Mouse (Mus musculus): ENCODE results near the gene Ankrd34c. TPM values are rescaled to one million over a fixed set of nuclear protein-coding genes. Genes with fewer than 3 reads are reported as not detected.

Ankrd34c gene
- polyA plus RNA-seq, 1 experiment from 2014 or later = 0.83 TPM

DNA sequence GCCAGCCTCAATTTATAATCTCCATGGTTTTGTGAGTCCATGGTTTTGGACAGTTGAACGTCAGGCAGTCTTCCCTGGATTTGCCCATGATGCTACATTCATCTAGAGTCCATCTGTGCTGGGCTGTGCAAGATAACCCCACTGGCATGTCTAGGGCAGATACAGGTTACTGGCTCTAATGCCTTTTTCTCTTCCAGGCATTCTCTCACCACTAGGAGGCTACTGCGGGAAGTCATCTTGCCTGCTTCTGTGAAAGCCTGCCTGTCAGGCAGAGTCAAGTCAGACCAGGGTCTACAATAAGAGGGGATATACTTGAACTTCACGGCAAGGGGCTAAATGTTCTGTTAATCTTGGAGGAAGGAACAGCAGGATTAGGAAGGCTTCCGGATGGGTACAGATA, 31.4 kb downstream of the Ankrd34c start:
- 37% methylated on average over 4 of the region's 4 CpGs for WGBS

DNA sequence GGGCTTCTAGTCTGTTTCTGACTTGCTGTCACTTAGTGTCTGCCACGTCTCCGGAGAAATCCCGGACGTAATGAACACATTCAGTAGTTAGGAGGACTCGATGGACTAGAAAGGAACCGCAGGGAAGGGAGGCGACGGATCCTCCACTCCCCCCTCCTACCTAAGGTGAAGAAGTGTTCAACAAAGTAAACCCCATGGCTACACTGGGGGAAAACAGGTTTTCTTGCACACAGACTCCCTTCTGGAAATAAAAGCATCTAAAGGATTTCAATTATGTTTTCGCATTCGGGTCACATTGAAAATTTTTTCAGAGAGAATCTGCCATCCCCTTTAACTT, 33.1 kb downstream of the Ankrd34c start:
- peaks cover 11% of the 10 kb centered on the region for H3K4me1 ChIP-seq
- H3K27ac ChIP-seq (replicated peaks) = peak overlapping the region; percentile 86
- no peaks in the 10 kb centered on the region for H3K27me3 ChIP-seq (replicated peaks)
- 9% methylated on average over 10 of the region's 10 CpGs for WGBS
- peak; percentile 65 for ATAC-seq (ENCODE audit: low FRiP score)
- H3K9ac ChIP-seq (replicated peaks) = peak overlapping the region; percentile 73
- H3K4me2 ChIP-seq = peak overlapping the region; percentile 92
- H3K4me3 ChIP-seq (replicated peaks) = peak overlapping the region; percentile 58
- H3K36me3 ChIP-seq = peaks cover 10% of the 10 kb centered on the region
- no peaks in the 10 kb centered on the region for H3K9me3 ChIP-seq (replicated peaks)

More for the DNA sequence above, 31.4 kb downstream of the Ankrd34c start:
- no peak overlapping the region for H3K9ac ChIP-seq (replicated peaks)
- H3K4me2 ChIP-seq = no peak overlapping the region
- no peaks in the 10 kb centered on the region for H3K9me3 ChIP-seq (replicated peaks)
- H3K4me3 ChIP-seq (replicated peaks) = no peak overlapping the region
- no peaks in the 10 kb centered on the region for H3K36me3 ChIP-seq
- H3K27ac ChIP-seq (replicated peaks) = no peak overlapping the region
- peaks cover 11% of the 10 kb centered on the region for H3K4me1 ChIP-seq
- H3K27me3 ChIP-seq (replicated peaks) = no peaks in the 10 kb centered on the region
- ATAC-seq (ENCODE audit: low FRiP score) = no peak

DNA sequence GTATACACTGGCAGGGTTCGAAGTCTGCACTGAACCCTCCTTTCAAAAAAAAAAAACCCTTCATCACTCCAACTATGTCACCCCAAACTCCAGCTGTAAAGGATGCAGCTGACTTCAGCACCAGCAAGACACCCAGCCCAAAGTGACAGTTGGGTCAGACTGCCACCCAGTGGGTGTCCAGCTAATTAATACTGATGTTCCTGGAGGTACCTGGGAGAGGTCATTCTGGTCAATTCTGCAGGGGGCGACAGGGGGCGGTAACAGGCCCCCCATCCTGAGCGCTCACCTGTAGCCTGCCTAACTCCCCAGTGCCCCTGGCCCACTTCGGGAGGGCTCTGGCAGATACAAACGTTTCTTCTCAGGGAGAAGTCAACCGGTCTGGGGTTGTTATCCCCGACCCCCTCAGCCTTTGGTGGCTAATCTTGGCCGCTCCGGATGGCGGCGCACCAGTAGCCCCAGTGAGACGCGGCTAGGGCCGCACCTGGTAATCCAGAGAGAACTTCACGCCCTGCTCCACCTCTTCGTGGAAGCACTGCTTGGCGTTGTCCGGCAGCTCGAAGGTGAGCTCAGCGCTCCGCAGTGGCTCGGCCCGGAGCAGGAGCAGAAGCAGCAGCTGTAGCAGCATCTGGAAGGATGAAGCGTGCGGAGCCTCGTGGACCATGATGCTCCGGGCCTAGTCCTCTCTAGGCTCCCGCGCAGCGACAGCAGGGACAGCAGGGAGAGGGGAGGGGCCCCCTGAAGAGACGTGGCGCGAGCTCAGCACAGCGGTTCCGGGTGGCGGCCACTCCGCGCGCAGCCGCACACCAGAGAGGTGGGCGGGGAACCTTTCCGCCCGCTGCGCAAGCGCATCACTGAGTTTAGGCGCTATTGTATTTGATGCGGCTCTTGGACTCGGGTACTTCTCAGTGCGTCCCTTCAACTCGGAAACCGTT, 33.7 kb downstream of the Ankrd34c start, which contains the start of gene Tmed3:
Gene Tmed3 (minus strand): TSS at position 804 of the 932 bp plus-strand sequence.
- WGBS = 2% methylated on average over 52 of the region's 52 CpGs
- Histone ChIP-seq H3K27ac (replicated peaks) (peak within 1 kb of the TSS; percentile 86), H3K4me2 (peak within 1 kb of the TSS; percentile 92), H3K9me3 (replicated peaks) (no peaks in the 10 kb centered on the region), H3K4me3 (replicated peaks) (peak within 1 kb of the TSS; percentile 58), H3K36me3 (peaks cover 16% of the 10 kb centered on the region), H3K27me3 (replicated peaks) (no peaks in the 10 kb centered on the region), H3K9ac (replicated peaks) (peak within 1 kb of the TSS; percentile 73), H3K4me1 (peaks cover 11% of the 10 kb centered on the region)
- ATAC-seq (ENCODE audit: low FRiP score) = peak; percentile 99

DNA sequence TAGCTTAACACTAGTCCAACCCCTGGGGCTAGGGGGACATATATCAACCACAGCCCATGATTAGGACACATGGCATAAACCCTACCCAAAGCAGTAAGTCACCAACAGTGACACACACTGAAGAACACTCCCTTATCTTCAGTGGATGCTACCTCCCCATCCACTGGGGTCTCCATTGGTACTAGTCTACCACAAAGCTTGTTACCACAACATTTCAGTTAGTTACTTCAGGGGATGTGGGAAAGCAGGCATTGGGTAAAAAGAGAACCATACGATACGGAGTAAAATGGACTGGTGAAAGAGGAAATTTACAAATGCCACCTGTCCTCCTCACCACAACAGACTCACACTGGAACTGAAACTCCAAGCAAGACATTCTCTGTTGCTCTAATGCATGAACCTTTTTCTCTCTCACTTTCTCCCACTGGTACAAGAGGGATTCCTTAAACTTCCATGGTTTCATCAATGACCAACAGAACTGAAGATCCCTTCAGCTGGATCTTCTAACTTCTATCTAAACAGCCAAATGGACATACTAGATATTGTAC, 37.3 kb downstream of the Ankrd34c start:
- peaks cover 29% of the 10 kb centered on the region for H3K36me3 ChIP-seq
- no peaks in the 10 kb centered on the region for H3K27me3 ChIP-seq (replicated peaks)
- H3K9me3 ChIP-seq (replicated peaks) = no peaks in the 10 kb centered on the region
- no peak for ATAC-seq (ENCODE audit: low FRiP score)
- H3K4me1 ChIP-seq = peaks cover 11% of the 10 kb centered on the region
- H3K4me2 ChIP-seq = no peak overlapping the region
- WGBS = 95% methylated on average over 2 of the region's 2 CpGs
- no peak overlapping the region for H3K4me3 ChIP-seq (replicated peaks)
- no peak overlapping the region for H3K27ac ChIP-seq (replicated peaks)
- no peak overlapping the region for H3K9ac ChIP-seq (replicated peaks)

DNA sequence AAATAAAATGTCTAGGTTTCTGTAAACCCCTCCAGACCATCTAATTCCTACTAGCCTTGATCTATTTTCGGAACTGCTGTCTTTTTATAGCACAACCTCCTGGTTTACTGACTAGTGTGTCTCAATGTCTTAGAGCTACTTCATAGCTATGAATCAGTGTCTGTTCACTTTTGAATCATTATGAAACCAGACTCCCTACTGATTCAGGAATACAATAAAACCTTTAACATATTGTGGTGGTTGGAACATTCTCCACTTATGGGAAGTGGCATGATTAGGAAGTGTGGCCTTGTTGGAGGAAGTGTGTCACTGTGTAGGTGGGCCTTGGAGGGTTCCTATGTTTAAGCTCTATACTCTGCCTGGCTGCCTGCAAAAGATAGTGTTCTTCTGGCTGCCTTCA, 43.1 kb downstream of the Ankrd34c start:
- H3K9me3 ChIP-seq (replicated peaks) = no peaks in the 10 kb centered on the region
- H3K36me3 ChIP-seq = peaks cover 18% of the 10 kb centered on the region
- H3K27ac ChIP-seq (replicated peaks) = no peak overlapping the region
- H3K27me3 ChIP-seq (replicated peaks) = no peaks in the 10 kb centered on the region
- no peak overlapping the region for H3K9ac ChIP-seq (replicated peaks)
- no peaks in the 10 kb centered on the region for H3K4me1 ChIP-seq
- ATAC-seq (ENCODE audit: low FRiP score) = no peak
- H3K4me2 ChIP-seq = no peak overlapping the region
- H3K4me3 ChIP-seq (replicated peaks) = no peak overlapping the region
- WGBS = 81% methylated on average over 1 of the region's 1 CpGs

DNA sequence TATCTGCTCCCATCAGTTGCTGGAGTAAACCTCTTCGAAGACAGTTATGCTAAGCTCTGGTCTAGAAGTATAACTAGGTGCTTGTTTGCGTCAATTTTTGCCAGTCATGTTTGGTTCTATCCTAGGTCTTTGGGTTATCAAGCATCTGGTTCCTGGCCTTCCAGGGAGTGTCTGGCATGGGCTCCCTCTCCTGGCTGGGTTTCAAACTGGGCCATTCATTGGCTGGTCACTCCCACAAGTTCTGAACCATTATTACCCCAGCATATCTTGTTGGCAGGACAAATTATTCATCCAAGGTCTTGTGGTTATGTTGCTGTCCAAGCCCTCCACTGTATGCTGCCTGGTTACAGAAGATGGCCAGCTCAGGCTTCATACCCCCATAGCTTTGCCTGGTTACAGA, 44.6 kb downstream of the Ankrd34c start:
- Histone ChIP-seq H3K36me3 (peaks cover 6% of the 10 kb centered on the region), H3K27ac (replicated peaks) (no peak overlapping the region), H3K27me3 (replicated peaks) (no peaks in the 10 kb centered on the region), H3K4me2 (no peak overlapping the region), H3K4me3 (replicated peaks) (no peak overlapping the region), H3K9ac (replicated peaks) (no peak overlapping the region), H3K9me3 (replicated peaks) (no peaks in the 10 kb centered on the region), H3K4me1 (no peaks in the 10 kb centered on the region)
- no peak for ATAC-seq (ENCODE audit: low FRiP score)
- 94% methylated on average over 2 of the region's 2 CpGs for WGBS

DNA sequence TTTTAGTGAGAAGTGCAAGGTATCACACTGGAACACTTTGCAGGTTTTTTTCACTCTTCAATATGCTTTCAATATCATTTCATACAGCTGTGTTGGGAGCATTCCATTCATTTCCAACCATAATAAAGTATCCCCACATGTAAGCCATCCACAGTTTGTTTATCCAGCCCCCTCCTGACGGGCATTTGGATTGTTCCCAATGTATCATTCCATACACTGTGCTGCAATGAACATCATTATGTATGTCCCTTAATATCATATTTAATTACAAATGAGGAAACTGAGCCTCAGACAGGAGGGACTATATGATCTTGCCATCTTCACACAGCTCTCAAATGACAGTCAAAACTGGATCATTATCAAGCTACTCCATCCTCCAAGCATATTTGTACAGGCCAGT, 49.1 kb downstream of the Ankrd34c start:
- Histone ChIP-seq H3K9me3 (replicated peaks) (no peaks in the 10 kb centered on the region), H3K27me3 (replicated peaks) (no peaks in the 10 kb centered on the region), H3K4me2 (no peak overlapping the region), H3K4me1 (peaks cover 4% of the 10 kb centered on the region), H3K27ac (replicated peaks) (no peak overlapping the region), H3K9ac (replicated peaks) (no peak overlapping the region), H3K4me3 (replicated peaks) (no peak overlapping the region), H3K36me3 (no peaks in the 10 kb centered on the region)
- WGBS = 63% methylated on average over 1 of the region's 1 CpGs
- peak; percentile 87 for ATAC-seq (ENCODE audit: low FRiP score)

DNA sequence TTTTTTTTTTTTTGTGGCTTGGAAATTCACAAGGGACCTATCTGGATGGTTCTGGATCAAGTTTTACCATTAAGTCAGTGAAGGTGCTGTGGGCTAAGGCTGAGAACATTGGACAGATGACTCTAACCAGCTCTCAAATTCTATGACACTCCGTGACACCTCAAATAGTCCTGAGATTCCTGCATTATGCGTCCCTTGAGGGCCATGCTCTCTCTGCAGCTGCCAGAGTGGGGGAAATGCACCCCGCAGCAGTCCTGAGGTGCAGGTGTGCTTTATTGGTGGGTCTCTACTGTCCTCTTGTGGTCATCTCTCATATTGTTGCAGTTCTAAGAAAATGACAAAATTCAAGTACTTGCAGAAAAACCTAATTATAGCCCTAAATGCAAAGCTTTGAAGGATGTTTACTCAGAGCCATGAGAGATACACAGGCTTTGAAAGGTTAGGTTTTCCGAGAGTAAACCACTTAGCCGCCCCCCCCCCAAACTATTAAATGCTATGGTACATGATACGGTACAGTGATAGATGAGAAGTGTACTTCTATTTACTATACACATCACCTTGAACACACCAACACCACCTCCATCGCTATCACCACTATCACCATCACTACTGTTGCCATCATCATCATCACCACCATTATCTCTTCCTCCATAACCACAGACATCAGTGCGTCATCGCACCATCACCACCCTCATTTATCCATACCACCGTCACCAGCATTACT, 50.6 kb downstream of the Ankrd34c start:
- Histone ChIP-seq H3K9ac (replicated peaks) (no peak overlapping the region), H3K27me3 (replicated peaks) (no peaks in the 10 kb centered on the region), H3K4me2 (peak overlapping the region; percentile 19; the same call in 1 of the 2 replicates), H3K4me3 (replicated peaks) (no peak overlapping the region), H3K9me3 (replicated peaks) (no peaks in the 10 kb centered on the region), H3K36me3 (no peaks in the 10 kb centered on the region), H3K4me1 (peaks cover 4% of the 10 kb centered on the region), H3K27ac (replicated peaks) (no peak overlapping the region)
- peak; percentile 40; the same call in 1 of the 2 replicates for ATAC-seq (ENCODE audit: low FRiP score)
- WGBS = 63% methylated on average over 10 of the region's 10 CpGs

DNA sequence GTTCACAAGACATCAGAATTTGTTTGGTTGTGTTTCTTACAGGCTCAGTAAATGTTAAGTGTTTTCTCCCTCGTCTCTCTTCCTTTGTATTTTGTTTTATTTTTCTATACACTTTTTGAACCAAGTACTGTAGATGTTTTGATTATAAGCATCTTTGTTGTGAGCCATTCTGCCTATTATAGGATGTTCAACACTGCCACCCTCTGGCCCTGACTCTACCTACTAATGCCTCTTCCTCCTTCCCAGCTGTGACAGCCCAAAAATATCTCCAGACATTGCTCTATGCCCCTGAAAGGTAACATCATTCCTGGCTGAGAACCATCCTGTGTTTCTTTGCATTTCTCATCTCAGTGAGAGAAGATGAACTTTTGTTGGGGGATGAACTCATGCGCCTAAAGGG, 52.0 kb downstream of the Ankrd34c start:
- no peaks in the 10 kb centered on the region for H3K27me3 ChIP-seq (replicated peaks)
- 67% methylated on average over 2 of the region's 2 CpGs for WGBS
- ATAC-seq (ENCODE audit: low FRiP score) = no peak
- H3K9ac ChIP-seq (replicated peaks) = no peak overlapping the region
- no peaks in the 10 kb centered on the region for H3K9me3 ChIP-seq (replicated peaks)
- H3K4me1 ChIP-seq = peaks cover 4% of the 10 kb centered on the region
- H3K36me3 ChIP-seq = no peaks in the 10 kb centered on the region
- no peak overlapping the region for H3K27ac ChIP-seq (replicated peaks)
- H3K4me2 ChIP-seq = no peak overlapping the region
- no peak overlapping the region for H3K4me3 ChIP-seq (replicated peaks)

DNA sequence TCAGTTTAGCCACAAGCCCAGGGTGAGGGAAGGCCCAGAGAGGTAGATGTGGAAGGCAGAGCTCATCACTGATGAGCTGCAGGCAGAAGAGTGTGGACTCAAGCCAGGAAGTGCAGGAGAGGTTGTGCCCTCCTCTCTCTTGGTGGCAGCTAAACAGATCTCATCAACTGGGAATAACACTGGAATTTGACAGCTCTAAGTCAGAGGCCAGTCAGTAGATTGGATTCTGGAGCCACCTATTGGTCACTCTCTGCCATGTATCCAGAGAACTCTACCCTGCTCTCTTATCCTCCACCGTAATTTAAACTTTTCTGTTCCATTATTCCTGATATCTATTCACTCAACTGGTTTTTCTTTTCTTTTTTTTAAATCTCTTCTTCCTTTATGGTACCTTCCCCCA, 59.3 kb downstream of the Ankrd34c start:
- ATAC-seq (ENCODE audit: low FRiP score) = peak; percentile 75; the same call in 1 of the 2 replicates
- H3K9me3 ChIP-seq (replicated peaks) = no peaks in the 10 kb centered on the region
- H3K27ac ChIP-seq (replicated peaks) = no peak overlapping the region
- no peaks in the 10 kb centered on the region for H3K4me1 ChIP-seq
- no peak overlapping the region for H3K9ac ChIP-seq (replicated peaks)
- no peak overlapping the region for H3K4me2 ChIP-seq
- H3K27me3 ChIP-seq (replicated peaks) = no peaks in the 10 kb centered on the region
- H3K4me3 ChIP-seq (replicated peaks) = no peak overlapping the region
- H3K36me3 ChIP-seq = no peaks in the 10 kb centered on the region
- WGBS = 75% methylated on average over 1 of the region's 1 CpGs

Data from neural tube, embryonic 15.5 days (tissue).